In the genomic region with DNA sequence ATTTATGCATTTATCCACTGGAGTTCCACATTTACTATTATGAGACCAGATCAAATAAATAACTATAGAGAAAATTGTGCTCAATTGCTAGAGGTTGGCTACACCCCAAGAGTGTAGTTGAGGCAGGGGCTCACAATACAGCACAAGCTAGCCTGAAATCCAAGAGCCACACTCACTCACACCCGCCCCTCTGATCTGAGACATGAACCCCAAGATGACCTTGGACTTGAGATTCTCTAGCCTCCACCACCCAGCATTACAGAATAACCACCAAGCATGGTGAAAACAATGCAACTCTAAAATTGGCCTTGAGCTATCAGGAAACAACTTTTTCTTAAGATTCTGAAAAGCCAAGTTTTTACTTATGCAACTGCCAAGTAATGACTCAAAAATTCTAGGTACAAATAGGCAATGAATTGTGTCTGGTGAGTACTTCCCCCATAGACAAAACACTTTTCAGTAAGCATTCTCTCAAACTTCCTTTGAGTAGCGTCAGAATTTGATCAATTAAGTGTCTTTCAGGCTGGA, we compare ENCODE assay signal across 8 mouse cellular contexts. TPM values are rescaled to one million over a fixed set of nuclear protein-coding genes. Genes with fewer than 3 reads are reported as not detected.
A peak's percentile ranks its signal among the peaks of the same experiment; 100 is the strongest.
DNase-seq lines count a peak whose midpoint lies in the region; ATAC-seq and TF ChIP-seq lines count a peak whose summit lies in the region.
"Had no signal": no experiment of that assay in that cellular context is flagged by ENCODE, and none has a peak within 500 bp of the region (broad histone marks: within the 10 kb centered on the region; RNA-seq: fewer than 3 reads in every experiment).

No protein-coding gene starts in this region.

- WGBS in limb, embryonic 11.5 days, result 48% methylated on average over 2 of the region's 2 CpGs
- WGBS in neural tube, embryonic 15.5 days, result 51% methylated on average over 2 of the region's 2 CpGs

- peak overlapping the region; percentile 92; the same call in 1 of the 2 replicates for H3K9ac ChIP-seq in limb, embryonic 11.5 days (ENCODE audit: low read length)
- H3K9ac ChIP-seq in neural tube, embryonic 15.5 days (replicated peaks), result peak overlapping the region; percentile 87

- H3K27me3 ChIP-seq in limb, embryonic 11.5 days (ENCODE audit: control insufficient read depth, insufficient read depth, low read length), result no peaks in the 10 kb centered on the region
- H3K27me3 ChIP-seq in neural tube, embryonic 15.5 days (replicated peaks), result no peaks in the 10 kb centered on the region

- H3K4me2 ChIP-seq in limb, embryonic 11.5 days (ENCODE audit: low read depth, severe bottlenecking), result peak overlapping the region; percentile 72
- H3K4me2 ChIP-seq in neural tube, embryonic 15.5 days, result peak overlapping the region; percentile 66

- 0 out of 2 replicates have a peak, but pooled peaks cover 5% of the 10 kb centered on the region for H3K4me1 ChIP-seq in embryonic fibroblast, embryonic 13.5 days (ENCODE audit: control insufficient read depth, insufficient read depth, low read length)
- H3K4me1 ChIP-seq in limb, embryonic 11.5 days (ENCODE audit: control insufficient read depth, insufficient read depth, low read length), result peaks cover 28% of the 10 kb centered on the region
- H3K4me1 ChIP-seq in neural tube, embryonic 15.5 days, result peaks cover 62% of the 10 kb centered on the region

- DNase-seq in left cerebral cortex, adult 2 months (ENCODE audit: extremely low spot score in 1 of 2, low spot score in 2 of 2), result no peak
- no peak for DNase-seq in left cerebral cortex, postnatal 4 days
- DNase-seq in limb, embryonic 11.5 days (ENCODE audit: low spot score), result no peak
- DNase-seq in ovary, postnatal 10 days (ENCODE audit: low spot score), result no peak
- no peak for DNase-seq in Muller cell, postnatal 12 days (ENCODE audit: inconsistent ontology term)

- H3K4me3 ChIP-seq in left cerebral cortex, adult 2 months, result peak overlapping the region; percentile 60
- H3K4me3 ChIP-seq in embryonic fibroblast, embryonic 13.5 days (ENCODE audit: insufficient read depth, low read length), result peak overlapping the region; percentile 86
- H3K4me3 ChIP-seq in limb, embryonic 11.5 days (ENCODE audit: low read depth, low read length), result peak overlapping the region; percentile 77
- peak overlapping the region; percentile 78 for H3K4me3 ChIP-seq in neural tube, embryonic 15.5 days (replicated peaks)

- H3K27ac ChIP-seq in left cerebral cortex, adult 2 months, result no peak overlapping the region
- H3K27ac ChIP-seq in embryonic fibroblast, embryonic 13.5 days (ENCODE audit: insufficient read depth, low read length), result peak overlapping the region; percentile 88; the same call in 1 of the 2 replicates
- no peak overlapping the region for H3K27ac ChIP-seq in limb, embryonic 11.5 days (replicated peaks; ENCODE audit: low read depth, low read length)
- no peak overlapping the region for H3K27ac ChIP-seq in neural tube, embryonic 15.5 days (replicated peaks)

- intact Hi-C loops in left cerebral cortex, adult 2 months (cut with DNase I), result no loop called here
- intact Hi-C loops in left cerebral cortex, postnatal 4 days (cut with DNase I), result no loop called here

- ATAC-seq in limb, embryonic 11.5 days (ENCODE audit: insufficient number of reproducible peaks, low FRiP score, low TSS enrichment, low read depth), result no peak
- no peak for ATAC-seq in neural tube, embryonic 15.5 days (ENCODE audit: low FRiP score)

- peaks cover 9% of the 10 kb centered on the region for H3K36me3 ChIP-seq in limb, embryonic 11.5 days (ENCODE audit: control insufficient read depth, insufficient read depth, low read length)
- H3K36me3 ChIP-seq in neural tube, embryonic 15.5 days, result peaks cover 24% of the 10 kb centered on the region

- peak; percentile 19; the same call in 1 of the 2 replicates for TF ChIP-seq POLR2A in embryonic fibroblast, embryonic 13.5 days (IDR thresholded peaks at IDR 0.05; ENCODE audit: low read depth, low read length)

- H3K9me3 ChIP-seq in limb, embryonic 11.5 days (ENCODE audit: control insufficient read depth, low read length), result no peaks in the 10 kb centered on the region
- no peaks in the 10 kb centered on the region for H3K9me3 ChIP-seq in neural tube, embryonic 15.5 days (replicated peaks)

- no peak for TF ChIP-seq CTCF in left cerebral cortex, adult 2 months (IDR thresholded peaks at IDR 0.05)
- no peak for TF ChIP-seq CTCF in embryonic fibroblast, embryonic 13.5 days (IDR thresholded peaks at IDR 0.05; ENCODE audit: borderline replicate concordance, insufficient read depth, low read length)

RNA-seq across cellular contexts. Expression of gene Rpl23a, which starts 1.5 kb away (rescaled TPM):
- total RNA-seq in left cerebral cortex, adult 2 months (2021), result 100 to 1,000 TPM; 647 to 724 TPM
- total RNA-seq in left cerebral cortex, postnatal 4 days (2021), result 1,000 to 10,000 TPM; 1,093 to 1,122 TPM
- polyA plus RNA-seq in embryonic fibroblast, embryonic 13.5 days (2011; ENCODE audit: insufficient read length, low read depth, missing spikeins), result 2,180 and 2,276 TPM in 2 replicates
- 1,529 and 1,574 TPM in 2 replicates for polyA plus RNA-seq in limb, embryonic 11.5 days (2014; fragmentation: Nextera tagmentation; extraction: Ambion mirVana)
- polyA plus RNA-seq in neural tube, embryonic 15.5 days (2015; fragmentation: Nextera tagmentation; extraction: Ambion mirVana), result 774 and 869 TPM in 2 replicates

RNA-seq across cellular contexts. Expression of gene Tlcd1, which starts 5.4 kb away (rescaled TPM):
- total RNA-seq in left cerebral cortex, adult 2 months (2021), result 10 to 100 TPM; 24.4 to 27.7 TPM
- total RNA-seq in left cerebral cortex, postnatal 4 days (2021), result 10 to 100 TPM; 15.4 to 17.3 TPM
- 13.6 and 15.3 TPM in 2 replicates for polyA plus RNA-seq in embryonic fibroblast, embryonic 13.5 days (2011; ENCODE audit: insufficient read length, low read depth, missing spikeins)
- polyA plus RNA-seq in limb, embryonic 11.5 days (2014; fragmentation: Nextera tagmentation; extraction: Ambion mirVana), result 8.7 and 10.4 TPM in 2 replicates
- 19.3 and 20.0 TPM in 2 replicates for polyA plus RNA-seq in neural tube, embryonic 15.5 days (2015; fragmentation: Nextera tagmentation; extraction: Ambion mirVana)

RNA-seq across cellular contexts. Expression of gene Nek8, which starts 5.4 kb away (rescaled TPM):
- total RNA-seq in left cerebral cortex, adult 2 months (2021), result 1 to 10 TPM; 3.0 to 3.1 TPM
- total RNA-seq in left cerebral cortex, postnatal 4 days (2021), result 1 to 10 TPM; 6.0 to 6.5 TPM
- polyA plus RNA-seq in embryonic fibroblast, embryonic 13.5 days (2011; ENCODE audit: insufficient read length, low read depth, missing spikeins), result 12.0 and 17.9 TPM in 2 replicates
- 15.0 and 15.5 TPM in 2 replicates for polyA plus RNA-seq in limb, embryonic 11.5 days (2014; fragmentation: Nextera tagmentation; extraction: Ambion mirVana)
- 7.0 and 9.7 TPM in 2 replicates for polyA plus RNA-seq in neural tube, embryonic 15.5 days (2015; fragmentation: Nextera tagmentation; extraction: Ambion mirVana)

RNA-seq across cellular contexts. Expression of gene Rab34, which starts 6.3 kb away (rescaled TPM):
- total RNA-seq in left cerebral cortex, adult 2 months (2021), result 10 to 100 TPM; 19.0 to 19.7 TPM
- 10 to 100 TPM; 53.4 to 55.9 TPM for total RNA-seq in left cerebral cortex, postnatal 4 days (2021)
- 112 and 127 TPM in 2 replicates for polyA plus RNA-seq in embryonic fibroblast, embryonic 13.5 days (2011; ENCODE audit: insufficient read length, low read depth, missing spikeins)
- 142 and 144 TPM in 2 replicates for polyA plus RNA-seq in limb, embryonic 11.5 days (2014; fragmentation: Nextera tagmentation; extraction: Ambion mirVana)
- polyA plus RNA-seq in neural tube, embryonic 15.5 days (2015; fragmentation: Nextera tagmentation; extraction: Ambion mirVana), result 66.1 and 71.0 TPM in 2 replicates
- total RNA-seq: neutrophil, adult 5-6 weeks had no signal

RNA-seq across cellular contexts. Expression of gene Proca1, which starts 11.3 kb away (rescaled TPM):
- 1 to 10 TPM; 4.7 to 7.7 TPM for total RNA-seq in left cerebral cortex, adult 2 months (2021)
- 1 to 10 TPM; 3.3 to 4.2 TPM for total RNA-seq in left cerebral cortex, postnatal 4 days (2021)
- polyA plus RNA-seq in embryonic fibroblast, embryonic 13.5 days (2011; ENCODE audit: insufficient read length, low read depth, missing spikeins), result 0.92 and 1.7 TPM in 2 replicates
- 0.84 and 1.3 TPM in 2 replicates for polyA plus RNA-seq in limb, embryonic 11.5 days (2014; fragmentation: Nextera tagmentation; extraction: Ambion mirVana)
- polyA plus RNA-seq in neural tube, embryonic 15.5 days (2015; fragmentation: Nextera tagmentation; extraction: Ambion mirVana), result 3.3 and 4.8 TPM in 2 replicates
- total RNA-seq: neutrophil, adult 5-6 weeks had no signal
